Mouse (Mus musculus): Measurements from ENCODE around the gene Tenm2. TPM values are rescaled to one million over a fixed set of nuclear protein-coding genes. Genes with fewer than 3 reads are reported as not detected.

Gene Tenm2
- polyA plus RNA-seq, 1 experiment: not detected

GRCm38 (mm10) chr11:36335147-36335546, 900.6 kb downstream of the Tenm2 start:
- no peak for TF ChIP-seq POLR2A (IDR thresholded peaks at IDR 0.05; ENCODE audit: borderline replicate concordance, low read depth, low read length)
- TF ChIP-seq CTCF (IDR thresholded peaks at IDR 0.05; ENCODE audit: low read depth, low read length): no peak
- Histone ChIP-seq H3K4me3 (ENCODE audit: insufficient read depth, low read length) (no peak overlapping the region), H3K4me1 (ENCODE audit: control insufficient read depth, insufficient read depth, low read length) (no peaks in the 10 kb centered on the region), H3K27ac (ENCODE audit: insufficient read depth, low read depth, low read length) (no peak overlapping the region)

- TF ChIP-seq CTCF (IDR thresholded peaks at IDR 0.05; ENCODE audit: low read depth, low read length) (no peak), POLR2A (IDR thresholded peaks at IDR 0.05; ENCODE audit: borderline replicate concordance, low read depth, low read length) (no peak)
- Histone ChIP-seq H3K27ac (ENCODE audit: insufficient read depth, low read depth, low read length) (no peak overlapping the region), H3K4me1 (ENCODE audit: control insufficient read depth, insufficient read depth, low read length) (no peaks in the 10 kb centered on the region)
Observed at GRCm38 (mm10) chr11:36334100-36334735, 901.5 kb downstream of the Tenm2 start.

GRCm38 (mm10) chr11:36332222-36332621, 903.5 kb downstream of the Tenm2 start:
- no peak overlapping the region for H3K27ac ChIP-seq (ENCODE audit: insufficient read depth, low read depth, low read length)
- no peak for TF ChIP-seq CTCF (IDR thresholded peaks at IDR 0.05; ENCODE audit: low read depth, low read length)
- TF ChIP-seq POLR2A (IDR thresholded peaks at IDR 0.05; ENCODE audit: borderline replicate concordance, low read depth, low read length): no peak
- no peak overlapping the region for H3K4me3 ChIP-seq (ENCODE audit: insufficient read depth, low read length)

More at GRCm38 (mm10) chr11:36334100-36334735, 901.5 kb downstream of the Tenm2 start:
- H3K4me3 ChIP-seq (ENCODE audit: insufficient read depth, low read length): no peak overlapping the region

GRCm38 (mm10) chr11:36331408-36332178, 904.2 kb downstream of the Tenm2 start:
- Histone ChIP-seq H3K4me1 (ENCODE audit: control insufficient read depth, insufficient read depth, low read length) (no peaks in the 10 kb centered on the region), H3K4me3 (ENCODE audit: insufficient read depth, low read length) (no peak overlapping the region), H3K27ac (ENCODE audit: insufficient read depth, low read depth, low read length) (no peak overlapping the region)
- TF ChIP-seq CTCF (IDR thresholded peaks at IDR 0.05; ENCODE audit: low read depth, low read length) (no peak), POLR2A (IDR thresholded peaks at IDR 0.05; ENCODE audit: borderline replicate concordance, low read depth, low read length) (no peak)

More at GRCm38 (mm10) chr11:36332222-36332621, 903.5 kb downstream of the Tenm2 start:
- no peaks in the 10 kb centered on the region for H3K4me1 ChIP-seq (ENCODE audit: control insufficient read depth, insufficient read depth, low read length)

GRCm38 (mm10) chr11:36327243-36327642, 908.5 kb downstream of the Tenm2 start:
- no peak overlapping the region for H3K4me3 ChIP-seq (ENCODE audit: insufficient read depth, low read length)
- TF ChIP-seq POLR2A (IDR thresholded peaks at IDR 0.05; ENCODE audit: borderline replicate concordance, low read depth, low read length) (no peak), CTCF (IDR thresholded peaks at IDR 0.05; ENCODE audit: low read depth, low read length) (no peak)
- H3K4me1 ChIP-seq (ENCODE audit: control insufficient read depth, insufficient read depth, low read length): no peaks in the 10 kb centered on the region
- H3K27ac ChIP-seq (ENCODE audit: insufficient read depth, low read depth, low read length): no peak overlapping the region

- Histone ChIP-seq H3K4me1 (ENCODE audit: control insufficient read depth, insufficient read depth, low read length) (no peaks in the 10 kb centered on the region), H3K4me3 (ENCODE audit: insufficient read depth, low read length) (no peak overlapping the region), H3K27ac (ENCODE audit: insufficient read depth, low read depth, low read length) (no peak overlapping the region)
- no peak for TF ChIP-seq POLR2A (IDR thresholded peaks at IDR 0.05; ENCODE audit: borderline replicate concordance, low read depth, low read length)
Observed at GRCm38 (mm10) chr11:36309317-36309716, 926.4 kb downstream of the Tenm2 start.

- TF ChIP-seq CTCF (IDR thresholded peaks at IDR 0.05; ENCODE audit: low read depth, low read length) (no peak), POLR2A (IDR thresholded peaks at IDR 0.05; ENCODE audit: borderline replicate concordance, low read depth, low read length) (no peak)
- Histone ChIP-seq H3K4me1 (ENCODE audit: control insufficient read depth, insufficient read depth, low read length) (no peaks in the 10 kb centered on the region), H3K4me3 (ENCODE audit: insufficient read depth, low read length) (no peak overlapping the region), H3K27ac (ENCODE audit: insufficient read depth, low read depth, low read length) (no peak overlapping the region)
Observed at GRCm38 (mm10) chr11:36307276-36307675, 928.5 kb downstream of the Tenm2 start.

GRCm38 (mm10) chr11:36305348-36305950, 930.3 kb downstream of the Tenm2 start:
- H3K27ac ChIP-seq (ENCODE audit: insufficient read depth, low read depth, low read length): no peak overlapping the region
- TF ChIP-seq CTCF (IDR thresholded peaks at IDR 0.05; ENCODE audit: low read depth, low read length) (no peak), POLR2A (IDR thresholded peaks at IDR 0.05; ENCODE audit: borderline replicate concordance, low read depth, low read length) (no peak)
- H3K4me3 ChIP-seq (ENCODE audit: insufficient read depth, low read length): no peak overlapping the region
- H3K4me1 ChIP-seq (ENCODE audit: control insufficient read depth, insufficient read depth, low read length): no peaks in the 10 kb centered on the region

GRCm38 (mm10) chr11:36302913-36303371, 932.8 kb downstream of the Tenm2 start:
- Histone ChIP-seq H3K27ac (ENCODE audit: insufficient read depth, low read depth, low read length) (no peak overlapping the region), H3K4me1 (ENCODE audit: control insufficient read depth, insufficient read depth, low read length) (no peaks in the 10 kb centered on the region), H3K4me3 (ENCODE audit: insufficient read depth, low read length) (no peak overlapping the region)
- TF ChIP-seq POLR2A (IDR thresholded peaks at IDR 0.05; ENCODE audit: borderline replicate concordance, low read depth, low read length) (no peak), CTCF (IDR thresholded peaks at IDR 0.05; ENCODE audit: low read depth, low read length) (no peak)

- no peak overlapping the region for H3K4me3 ChIP-seq (ENCODE audit: insufficient read depth, low read length)
- no peaks in the 10 kb centered on the region for H3K4me1 ChIP-seq (ENCODE audit: control insufficient read depth, insufficient read depth, low read length)
- no peak overlapping the region for H3K27ac ChIP-seq (ENCODE audit: insufficient read depth, low read depth, low read length)
- TF ChIP-seq CTCF (IDR thresholded peaks at IDR 0.05; ENCODE audit: low read depth, low read length): no peak
- TF ChIP-seq POLR2A (IDR thresholded peaks at IDR 0.05; ENCODE audit: borderline replicate concordance, low read depth, low read length): no peak
Observed at GRCm38 (mm10) chr11:36302096-36302495, 933.7 kb downstream of the Tenm2 start.

All from bone marrow macrophage, adult 2 months (primary cell).